Mouse (Mus musculus) bone marrow, adult 2 months (tissue): ENCODE data around the gene Dnal4.
A peak's percentile ranks its signal among the peaks of the same experiment; 100 is the strongest.

Experiments
- CTCF ChIP-seq: fragments of 200-500 bp; IDR thresholded peaks from 2 replicates; pipeline ENCODE4 v1.5.1; 2011; ENCODE audit warnings: low read length, control low read depth; ENCODE audit not compliant: control insufficient read depth, insufficient read depth
- POLR2A ChIP-seq: fragments of 200-500 bp; IDR thresholded peaks from 2 replicates; pipeline ENCODE4 v1.6.1; 2011; ENCODE audit warnings: low read depth, mild to moderate bottlenecking, control low read depth, low read length, borderline replicate concordance; ENCODE audit not compliant: control insufficient read depth

DNA sequence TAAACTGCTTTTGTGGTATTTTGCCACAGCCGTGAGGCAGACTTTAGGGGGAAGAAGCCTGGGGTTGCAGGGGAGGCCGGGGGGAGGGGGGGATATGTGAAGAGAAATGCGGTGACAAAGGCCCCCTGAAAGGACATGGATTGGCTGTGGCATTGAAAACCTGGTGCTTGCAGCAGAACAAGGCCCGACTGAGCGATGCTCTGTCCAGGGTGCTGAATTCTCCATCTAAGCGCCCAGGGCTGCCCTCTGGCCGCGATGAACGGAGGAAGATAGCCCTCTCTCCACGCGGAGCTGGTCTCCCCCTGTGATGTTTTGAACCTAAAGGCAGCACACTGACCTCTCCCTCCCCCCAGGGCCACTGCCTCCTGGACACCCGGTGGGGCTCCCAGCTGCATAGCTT, 13.9 kb upstream of the Dnal4 start:
- 0 out of 2 replicates have a peak, but pooled peaks have one; percentile 3 for TF ChIP-seq CTCF
- TF ChIP-seq POLR2A, result no peak
